Mouse (Mus musculus) neural tube, embryonic 11.5 days (tissue): ENCODE results near the gene Inhbe. TPM values are rescaled to one million over a fixed set of nuclear protein-coding genes. Genes with fewer than 3 reads are reported as not detected.
"Not testable (repeated sequence)": the region's sequence is repeated elsewhere in the genome, so short reads cannot be mapped to it uniquely, and the experiment has no call there.

ENCODE experiments used
- ATAC-seq: fragments of 200-750 bp; cut with Nextera tagmentation; 2 replicates; pipeline ENCODE4 v1.8.0; 2017; ENCODE audit warnings: moderate number of reproducible peaks, mild to moderate bottlenecking, moderate TSS enrichment, moderate library complexity; ENCODE audit not compliant: insufficient read depth, low FRiP score, low TSS enrichment
- DNase-seq: peaks from one replicate; pipeline ENCODE4 v3.0.0-alpha.2; 2015; ENCODE audit warnings: low spot score
- H3K27ac ChIP-seq: fragments of 300-500 bp; sonication (generic); 2 replicates; pipeline ENCODE4 v1.5.1; 2014; ENCODE audit warnings: low read depth, mild to moderate bottlenecking, low read length
- H3K27me3 ChIP-seq: fragments of 300-500 bp; sonication (generic); 2 replicates; pipeline ENCODE4 v1.6.1; 2014; ENCODE audit warnings: mild to moderate bottlenecking, low read length, mixed read lengths; ENCODE audit not compliant: control insufficient read depth, insufficient read depth
- H3K36me3 ChIP-seq: fragments of 300-500 bp; sonication (generic); 2 replicates; pipeline ENCODE4 v1.6.1; 2014; ENCODE audit warnings: mild to moderate bottlenecking, low read length, moderate library complexity, mixed read lengths; ENCODE audit not compliant: control insufficient read depth, insufficient read depth
- H3K4me1 ChIP-seq: fragments of 300-500 bp; sonication (generic); 2 replicates; pipeline ENCODE4 v1.6.1; 2014; ENCODE audit warnings: low read length, mixed read lengths; ENCODE audit not compliant: control insufficient read depth, insufficient read depth
- H3K4me2 ChIP-seq: fragments of 300-500 bp; sonication (generic); 2 replicates; pipeline ENCODE4 v1.6.1; 2014; ENCODE audit warnings: low read depth, mild to moderate bottlenecking, moderate library complexity
- H3K4me3 ChIP-seq: fragments of 300-500 bp; sonication (generic); 2 replicates; pipeline ENCODE4 v1.5.1; 2014; ENCODE audit warnings: low read depth, low read length
- H3K9ac ChIP-seq: fragments of 300-500 bp; sonication (generic); 2 replicates; pipeline ENCODE4 v1.6.1; 2014; ENCODE audit warnings: mild to moderate bottlenecking, low read length
- H3K9me3 ChIP-seq: fragments of 300-500 bp; sonication (generic); 2 replicates; pipeline ENCODE4 v1.6.1; 2016; ENCODE audit warnings: low read length; ENCODE audit not compliant: control insufficient read depth
- WGBS: fragments of 180-500 bp; shearing (Covaris S2); extraction: QIAGEN DNeasy Blood & Tissue Kit; methylation state at CpG from one replicate; pipeline ENCODE4 v1.1.7; 2014; 5-methylcytosine and 5-hydroxymethylcytosine counted together
- polyA plus RNA-seq: library from polyadenylated mRNA; unstranded; fragments of >200 nt; fragmentation: Nextera tagmentation; extraction: Ambion mirVana; gene quantifications from 2 replicates; pipeline ENCODE4 v1.2.1, GENCODE M21; 2014

Inhbe gene
- polyA plus RNA-seq, 1 experiment from 2014 or later = not detected

GRCm38 (mm10) chr10:127310523-127311475 lies 43.4 kb downstream of the Inhbe start:
- Histone ChIP-seq H3K27me3 (no peaks in the 10 kb centered on the region), H3K36me3 (peaks cover 15% of the 10 kb centered on the region), H3K9me3 (no peaks in the 10 kb centered on the region), H3K4me3 (peak overlapping the region; percentile 70), H3K4me2 (peak overlapping the region; percentile 61), H3K27ac (no peak overlapping the region), H3K4me1 (0 out of 2 replicates have a peak, but pooled peaks cover 6% of the 10 kb centered on the region), H3K9ac (peak overlapping the region; percentile 77)
- ATAC-seq = peak; percentile 60
- WGBS = 39% methylated on average over 23 of the region's 23 CpGs
- DNase-seq = peak; percentile 60

GRCm38 (mm10) chr10:127309167-127309566 lies 45.0 kb downstream of the Inhbe start:
- H3K27ac ChIP-seq, H3K4me2 ChIP-seq, H3K4me3 ChIP-seq, H3K27me3 ChIP-seq, ATAC-seq, H3K9ac ChIP-seq, H3K9me3 ChIP-seq, H3K4me1 ChIP-seq, DNase-seq: not testable (repeated sequence)
- H3K36me3 ChIP-seq = peaks cover 17% of the 10 kb centered on the region
- 87% methylated on average over 3 of the region's 3 CpGs for whole genome bisulfite sequencing

GRCm38 (mm10) chr10:127303136-127303535 lies 51.1 kb downstream of the Inhbe start:
- Histone ChIP-seq H3K27ac (no peak overlapping the region), H3K4me2 (no peak overlapping the region), H3K9me3 (no peaks in the 10 kb centered on the region), H3K4me1 (no peaks in the 10 kb centered on the region), H3K9ac (no peak overlapping the region), H3K27me3 (no peaks in the 10 kb centered on the region), H3K36me3 (peaks cover 33% of the 10 kb centered on the region), H3K4me3 (no peak overlapping the region)
- 96% methylated on average over 11 of the region's 11 CpGs for WGBS
- ATAC-seq (no peak), DNase-seq (no peak)

- H3K4me1 ChIP-seq = no peaks in the 10 kb centered on the region
- H3K4me3 ChIP-seq = no peak overlapping the region
- no peaks in the 10 kb centered on the region for H3K9me3 ChIP-seq
- 94% methylated on average over 6 of the region's 6 CpGs for WGBS
- DNase-seq = no peak
- H3K27ac ChIP-seq = no peak overlapping the region
- H3K9ac ChIP-seq = no peak overlapping the region
- H3K4me2 ChIP-seq = no peak overlapping the region
- peaks cover 41% of the 10 kb centered on the region for H3K36me3 ChIP-seq
- H3K27me3 ChIP-seq = no peaks in the 10 kb centered on the region
- ATAC-seq = no peak
Measured at GRCm38 (mm10) chr10:127300361-127300760, 53.9 kb downstream of the Inhbe start.

Other genes starting within 250 kb of the Inhbe start
- gene Os9, start 233.3 kb downstream of the Inhbe start, polyA plus RNA-seq = 56.2 and 68.9 TPM in 2 replicates
- 17.3 and 19.9 TPM in 2 replicates for gene B4galnt1, start 189.2 kb downstream of the Inhbe start, polyA plus RNA-seq
- 0.36 and 0.89 TPM in 2 replicates for gene Slc26a10, start 173.8 kb downstream of the Inhbe start, polyA plus RNA-seq
- gene Arhgef25, start 164.3 kb downstream of the Inhbe start, polyA plus RNA-seq = 31.7 and 31.8 TPM in 2 replicates
- gene Dtx3, start 158.7 kb downstream of the Inhbe start, polyA plus RNA-seq = 138 and 148 TPM in 2 replicates
- gene Pip4k2c, start 142.8 kb downstream of the Inhbe start, polyA plus RNA-seq = 15.4 and 16.4 TPM in 2 replicates
- 43.4 and 51.0 TPM in 2 replicates for gene Kif5a, start 91.1 kb downstream of the Inhbe start, polyA plus RNA-seq
- 224 and 230 TPM in 2 replicates for gene Dctn2, start 88.0 kb downstream of the Inhbe start, polyA plus RNA-seq
- 17.0 and 17.6 TPM in 2 replicates for gene Mbd6, start 65.4 kb downstream of the Inhbe start, polyA plus RNA-seq
- gene Mars, start 42.6 kb downstream of the Inhbe start, polyA plus RNA-seq = 164 and 166 TPM in 2 replicates
- 1.1 and 1.8 TPM in 2 replicates for gene Arhgap9, start 32.4 kb downstream of the Inhbe start, polyA plus RNA-seq
- gene Gli1, start 12.4 kb downstream of the Inhbe start, polyA plus RNA-seq = 3.8 and 4.6 TPM in 2 replicates
- not detected in 2 replicates for gene Inhbc, start 16.0 kb upstream of the Inhbe start, polyA plus RNA-seq
- 25.4 and 27.4 TPM in 2 replicates for gene R3hdm2, start 25.9 kb upstream of the Inhbe start, polyA plus RNA-seq
- gene Stac3, start 147.3 kb upstream of the Inhbe start, polyA plus RNA-seq = 0.50 and 0.95 TPM in 2 replicates
- gene Ndufa4l2, start 160.6 kb upstream of the Inhbe start, polyA plus RNA-seq = 2.4 and 3.4 TPM in 2 replicates
- 82.1 and 91.5 TPM in 2 replicates for gene Shmt2, start 168.0 kb upstream of the Inhbe start, polyA plus RNA-seq
- 45.7 and 46.8 TPM in 2 replicates for gene Nxph4, start 180.1 kb upstream of the Inhbe start, polyA plus RNA-seq